Mouse (Mus musculus): ENCODE measurements around the gene Paqr3. TPM values are rescaled to one million over a fixed set of nuclear protein-coding genes. Genes with fewer than 3 reads are reported as not detected.

The Paqr3 gene
- polyA plus RNA-seq, 1 experiment from 2014 or later = 28.3 TPM

- Histone ChIP-seq H3K27me3 (replicated peaks) (no peaks in the 10 kb centered on the region), H3K4me3 (no peak overlapping the region), H3K36me3 (replicated peaks) (peaks cover 20% of the 10 kb centered on the region), H3K9ac (no peak overlapping the region), H3K27ac (no peak overlapping the region), H3K4me2 (no peak overlapping the region), H3K4me1 (no peaks in the 10 kb centered on the region), H3K9me3 (no peaks in the 10 kb centered on the region)
- 97% methylated on average over 8 of the region's 8 CpGs for WGBS
- no peak for ATAC-seq (replicated peaks)
Observed at GRCm38 (mm10) chr5:97099954-97100353, 11.4 kb downstream of the Paqr3 start.

GRCm38 (mm10) chr5:97097631-97098041, 13.8 kb downstream of the Paqr3 start:
- Histone ChIP-seq H3K9ac (no peak overlapping the region), H3K36me3 (replicated peaks) (peaks cover 21% of the 10 kb centered on the region), H3K4me3 (no peak overlapping the region), H3K9me3 (no peaks in the 10 kb centered on the region), H3K27me3 (replicated peaks) (no peaks in the 10 kb centered on the region), H3K4me2 (no peak overlapping the region), H3K27ac (no peak overlapping the region), H3K4me1 (no peaks in the 10 kb centered on the region)
- 67% methylated on average over 9 of the region's 9 CpGs for WGBS
- ATAC-seq (replicated peaks) = peak; percentile 68; the same call in 1 of the 2 replicates

GRCm38 (mm10) chr5:97095335-97095734, 16.1 kb downstream of the Paqr3 start:
- no peak for ATAC-seq (replicated peaks)
- Histone ChIP-seq H3K4me2 (no peak overlapping the region), H3K9me3 (no peaks in the 10 kb centered on the region), H3K27me3 (replicated peaks) (no peaks in the 10 kb centered on the region), H3K4me1 (no peaks in the 10 kb centered on the region), H3K27ac (no peak overlapping the region), H3K36me3 (replicated peaks) (peaks cover 15% of the 10 kb centered on the region; the same call in 1 of the 2 replicates), H3K4me3 (no peak overlapping the region), H3K9ac (no peak overlapping the region)
- 70% methylated on average over 13 of the region's 13 CpGs for WGBS

GRCm38 (mm10) chr5:97092970-97093369, 18.4 kb downstream of the Paqr3 start:
- Histone ChIP-seq H3K27ac (no peak overlapping the region), H3K36me3 (replicated peaks) (peaks cover 14% of the 10 kb centered on the region; the same call in 1 of the 2 replicates), H3K4me2 (no peak overlapping the region), H3K27me3 (replicated peaks) (no peaks in the 10 kb centered on the region), H3K9me3 (no peaks in the 10 kb centered on the region), H3K4me3 (no peak overlapping the region), H3K9ac (no peak overlapping the region), H3K4me1 (0 out of 2 replicates have a peak, but pooled peaks cover 3% of the 10 kb centered on the region)
- ATAC-seq (replicated peaks) = no peak
- WGBS = 80% methylated on average over 8 of the region's 8 CpGs

- Histone ChIP-seq H3K36me3 (replicated peaks) (peaks cover 22% of the 10 kb centered on the region), H3K4me1 (0 out of 2 replicates have a peak, but pooled peaks cover 3% of the 10 kb centered on the region), H3K9ac (no peak overlapping the region), H3K27me3 (replicated peaks) (no peaks in the 10 kb centered on the region), H3K9me3 (no peaks in the 10 kb centered on the region), H3K4me3 (no peak overlapping the region), H3K27ac (no peak overlapping the region), H3K4me2 (no peak overlapping the region)
- ATAC-seq (replicated peaks) = no peak
- 55% methylated on average over 6 of the region's 6 CpGs for WGBS
Observed at GRCm38 (mm10) chr5:97090034-97090784, 21.2 kb downstream of the Paqr3 start.

GRCm38 (mm10) chr5:97089426-97089825, 22.0 kb downstream of the Paqr3 start:
- no peak for ATAC-seq (replicated peaks)
- Histone ChIP-seq H3K36me3 (replicated peaks) (peaks cover 17% of the 10 kb centered on the region), H3K4me3 (no peak overlapping the region), H3K9me3 (no peaks in the 10 kb centered on the region), H3K4me2 (no peak overlapping the region), H3K4me1 (0 out of 2 replicates have a peak, but pooled peaks cover 3% of the 10 kb centered on the region), H3K27me3 (replicated peaks) (no peaks in the 10 kb centered on the region), H3K9ac (no peak overlapping the region), H3K27ac (no peak overlapping the region)
- 92% methylated on average over 3 of the region's 3 CpGs for WGBS

- Histone ChIP-seq H3K9ac (no peak overlapping the region), H3K27me3 (replicated peaks) (no peaks in the 10 kb centered on the region), H3K4me3 (no peak overlapping the region), H3K27ac (no peak overlapping the region), H3K9me3 (no peaks in the 10 kb centered on the region), H3K4me2 (no peak overlapping the region), H3K36me3 (replicated peaks) (peaks cover 17% of the 10 kb centered on the region), H3K4me1 (0 out of 2 replicates have a peak, but pooled peaks cover 3% of the 10 kb centered on the region)
- no peak for ATAC-seq (replicated peaks)
- WGBS = 90% methylated on average over 6 of the region's 6 CpGs
Observed at GRCm38 (mm10) chr5:97088231-97088630, 23.2 kb downstream of the Paqr3 start.

GRCm38 (mm10) chr5:97087746-97088145, 23.6 kb downstream of the Paqr3 start:
- Histone ChIP-seq H3K36me3 (replicated peaks) (peaks cover 17% of the 10 kb centered on the region), H3K4me1 (0 out of 2 replicates have a peak, but pooled peaks cover 3% of the 10 kb centered on the region), H3K27me3 (replicated peaks) (no peaks in the 10 kb centered on the region), H3K9ac (no peak overlapping the region), H3K27ac (no peak overlapping the region), H3K9me3 (no peaks in the 10 kb centered on the region), H3K4me2 (no peak overlapping the region), H3K4me3 (no peak overlapping the region)
- 97% methylated on average over 16 of the region's 16 CpGs for WGBS
- ATAC-seq (replicated peaks) = no peak

- no peak for ATAC-seq (replicated peaks)
- Histone ChIP-seq H3K9me3 (no peaks in the 10 kb centered on the region), H3K4me2 (no peak overlapping the region), H3K4me1 (0 out of 2 replicates have a peak, but pooled peaks cover 3% of the 10 kb centered on the region), H3K27me3 (replicated peaks) (no peaks in the 10 kb centered on the region), H3K36me3 (replicated peaks) (peaks cover 17% of the 10 kb centered on the region), H3K4me3 (no peak overlapping the region), H3K9ac (no peak overlapping the region), H3K27ac (no peak overlapping the region)
- WGBS = 91% methylated on average over 24 of the region's 24 CpGs
Observed at GRCm38 (mm10) chr5:97087030-97087630, 24.3 kb downstream of the Paqr3 start.

- Histone ChIP-seq H3K9me3 (no peaks in the 10 kb centered on the region), H3K4me1 (0 out of 2 replicates have a peak, but pooled peaks cover 2% of the 10 kb centered on the region), H3K36me3 (replicated peaks) (peaks cover 17% of the 10 kb centered on the region), H3K9ac (no peak overlapping the region), H3K27me3 (replicated peaks) (no peaks in the 10 kb centered on the region), H3K27ac (no peak overlapping the region), H3K4me2 (no peak overlapping the region), H3K4me3 (no peak overlapping the region)
- ATAC-seq (replicated peaks) = no peak
- WGBS = 93% methylated on average over 6 of the region's 6 CpGs
Observed at GRCm38 (mm10) chr5:97085071-97085470, 26.3 kb downstream of the Paqr3 start.

GRCm38 (mm10) chr5:97084541-97084940, 26.9 kb downstream of the Paqr3 start:
- H3K36me3 ChIP-seq (replicated peaks) = peaks cover 17% of the 10 kb centered on the region

GRCm38 (mm10) chr5:97083701-97084100, 27.7 kb downstream of the Paqr3 start:
- Histone ChIP-seq H3K4me2 (no peak overlapping the region), H3K9me3 (no peaks in the 10 kb centered on the region), H3K9ac (no peak overlapping the region), H3K27ac (no peak overlapping the region), H3K27me3 (replicated peaks) (no peaks in the 10 kb centered on the region), H3K4me1 (no peaks in the 10 kb centered on the region), H3K36me3 (replicated peaks) (peaks cover 17% of the 10 kb centered on the region), H3K4me3 (no peak overlapping the region)
- ATAC-seq (replicated peaks) = no peak
- WGBS = 89% methylated on average over 6 of the region's 6 CpGs

More at GRCm38 (mm10) chr5:97084541-97084940, 26.9 kb downstream of the Paqr3 start:
- no peak overlapping the region for H3K27ac ChIP-seq
- H3K27me3 ChIP-seq (replicated peaks) = no peaks in the 10 kb centered on the region
- H3K4me2 ChIP-seq = no peak overlapping the region
- H3K9ac ChIP-seq = no peak overlapping the region
- WGBS = 90% methylated on average over 4 of the region's 4 CpGs
- no peak for ATAC-seq (replicated peaks)
- H3K4me1 ChIP-seq = no peaks in the 10 kb centered on the region
- no peak overlapping the region for H3K4me3 ChIP-seq
- H3K9me3 ChIP-seq = no peaks in the 10 kb centered on the region

Data from midbrain, embryonic 15.5 days (tissue).